Mouse (Mus musculus) MEL (cell line): Measurements from ENCODE around the gene Man1c1.

ENCODE experiments used
- CHD1 ChIP-seq: IDR thresholded peaks from 2 replicates; pipeline ENCODE4 v1.6.1; 2012; ENCODE audit warnings: low read depth, mild to moderate bottlenecking, inconsistent platforms, low read length, improper control_type of control experiment
- CTCF ChIP-seq, 3 experiments: IDR thresholded peaks in 2 of 3; conservative IDR thresholded peaks in 1 of 3; 2 replicates each; pipeline ENCODE4 v1.5.1; 2011 to 2012; ENCODE audit warnings: low read length in 3 of 3, low read depth in 2 of 3, mild to moderate bottlenecking in 2 of 3, improper control_type of control experiment in 1 of 3, inconsistent platforms in 1 of 3, mixed read lengths in 1 of 3, moderate library complexity in 1 of 3; ENCODE audit not compliant: control insufficient read depth in 1 of 3, insufficient read depth in 1 of 3, poor library complexity in 1 of 3, severe bottlenecking in 1 of 3
- EP300 ChIP-seq, 2 experiments: IDR thresholded peaks; 2 replicates each; pipeline ENCODE4 v1.6.1; 2011; ENCODE audit warnings: improper control_type of control experiment in 2 of 2, low read length in 2 of 2, low read depth in 1 of 2, mild to moderate bottlenecking in 1 of 2
- ETS1 ChIP-seq: IDR thresholded peaks from 2 replicates; pipeline ENCODE4 v1.6.1; 2012; ENCODE audit warnings: low read depth, mild to moderate bottlenecking, inconsistent platforms, low read length, improper control_type of control experiment, moderate library complexity
- GATA1 ChIP-seq: IDR thresholded peaks from 2 replicates; pipeline ENCODE4 v1.6.1; 2011; ENCODE audit warnings: low read depth, low read length, improper control_type of control experiment
- JUND ChIP-seq: IDR thresholded peaks from 2 replicates; pipeline ENCODE4 v1.6.1; 2011; ENCODE audit warnings: low read depth, mild to moderate bottlenecking, improper control_type of control experiment, low read length
- NELFE ChIP-seq: IDR thresholded peaks from 2 replicates; pipeline ENCODE4 v1.6.1; 2011; ENCODE audit warnings: low read depth, low read length, improper control_type of control experiment
- POLR2A ChIP-seq, 2 experiments: IDR thresholded peaks; 2 replicates each; pipeline ENCODE4 v1.6.1; 2011 to 2012; ENCODE audit warnings: low read length in 2 of 2, mild to moderate bottlenecking in 2 of 2, control low read depth in 1 of 2, improper control_type of control experiment in 1 of 2, low read depth in 1 of 2, moderate library complexity in 1 of 2; ENCODE audit not compliant: control insufficient read depth in 1 of 2, insufficient read depth in 1 of 2, poor library complexity in 1 of 2
- POLR2AphosphoS2 ChIP-seq: IDR thresholded peaks from 2 replicates; pipeline ENCODE4 v1.6.1; 2011; ENCODE audit warnings: low read length, improper control_type of control experiment
- RAD21 ChIP-seq: IDR thresholded peaks from 2 replicates; pipeline ENCODE4 v1.6.1; 2011; ENCODE audit warnings: mild to moderate bottlenecking, low read depth, low read length, improper control_type of control experiment
- USF1 ChIP-seq: IDR thresholded peaks from 2 replicates; pipeline ENCODE4 v1.6.1; 2014; ENCODE audit warnings: low read depth, mild to moderate bottlenecking, inconsistent platforms, low read length, improper control_type of control experiment, moderate library complexity
- ZMIZ1 ChIP-seq: IDR thresholded peaks from 2 replicates; pipeline ENCODE4 v1.6.1; 2012; ENCODE audit warnings: low read depth, mild to moderate bottlenecking, inconsistent platforms, low read length, improper control_type of control experiment, moderate library complexity
- ZNF384 ChIP-seq: IDR thresholded peaks from 2 replicates; pipeline ENCODE4 v1.6.1; 2012; ENCODE audit warnings: low read depth, mild to moderate bottlenecking, inconsistent platforms, low read length, improper control_type of control experiment

- TF ChIP-seq RAD21: no peak
- no peak for TF ChIP-seq CTCF (IDR thresholded peaks at IDR 0.05 in 2 of 3, conservative IDR thresholded peaks at IDR 0.05 in 1 of 3; ENCODE audit: control insufficient read depth in 1 of 3, insufficient read depth in 1 of 3, low read depth in 2 of 3, low read length in 3 of 3, poor library complexity in 1 of 3, severe bottlenecking in 1 of 3)
- TF ChIP-seq EP300 (IDR thresholded peaks at IDR 0.05; ENCODE audit: low read depth in 1 of 2, low read length in 2 of 2): no peak
- no peak for TF ChIP-seq POLR2AphosphoS2
- TF ChIP-seq ZMIZ1: no peak
- no peak for TF ChIP-seq JUND
- TF ChIP-seq NELFE: no peak
- no peak for TF ChIP-seq USF1
- no peak for TF ChIP-seq GATA1
- no peak for TF ChIP-seq POLR2A (IDR thresholded peaks at IDR 0.05; ENCODE audit: control insufficient read depth in 1 of 2, insufficient read depth in 1 of 2, low read depth in 1 of 2, low read length in 2 of 2, poor library complexity in 1 of 2)
- TF ChIP-seq ZNF384: no peak
- TF ChIP-seq ETS1: no peak
- no peak for TF ChIP-seq CHD1
These were observed 134.3 kb downstream of the Man1c1 start for GRCm38 (mm10) chr4:134569831-134570230.
